Mouse (Mus musculus) liver, embryonic 18 days (tissue): ENCODE measurements around the gene Tmem125. TPM values are rescaled to one million over a fixed set of nuclear protein-coding genes. Genes with fewer than 3 reads are reported as not detected.

Source experiments
- polyA plus RNA-seq: library from polyadenylated mRNA; depleted of rRNA; stranded (reverse); fragments of >200 nt; gene quantifications from 2 replicates; pipeline ENCODE4 v1.2.3, GENCODE M21; 2012; rRNA removed

Tmem125 gene
- 4.2 and 5.6 TPM in 2 replicates for polyA plus RNA-seq

GRCm38 (mm10) chr4:118543592-118544260 lies at the start of gene Tmem125:
Gene Tmem125, minus strand, starts transcription at chr4:118544044.

DNA sequence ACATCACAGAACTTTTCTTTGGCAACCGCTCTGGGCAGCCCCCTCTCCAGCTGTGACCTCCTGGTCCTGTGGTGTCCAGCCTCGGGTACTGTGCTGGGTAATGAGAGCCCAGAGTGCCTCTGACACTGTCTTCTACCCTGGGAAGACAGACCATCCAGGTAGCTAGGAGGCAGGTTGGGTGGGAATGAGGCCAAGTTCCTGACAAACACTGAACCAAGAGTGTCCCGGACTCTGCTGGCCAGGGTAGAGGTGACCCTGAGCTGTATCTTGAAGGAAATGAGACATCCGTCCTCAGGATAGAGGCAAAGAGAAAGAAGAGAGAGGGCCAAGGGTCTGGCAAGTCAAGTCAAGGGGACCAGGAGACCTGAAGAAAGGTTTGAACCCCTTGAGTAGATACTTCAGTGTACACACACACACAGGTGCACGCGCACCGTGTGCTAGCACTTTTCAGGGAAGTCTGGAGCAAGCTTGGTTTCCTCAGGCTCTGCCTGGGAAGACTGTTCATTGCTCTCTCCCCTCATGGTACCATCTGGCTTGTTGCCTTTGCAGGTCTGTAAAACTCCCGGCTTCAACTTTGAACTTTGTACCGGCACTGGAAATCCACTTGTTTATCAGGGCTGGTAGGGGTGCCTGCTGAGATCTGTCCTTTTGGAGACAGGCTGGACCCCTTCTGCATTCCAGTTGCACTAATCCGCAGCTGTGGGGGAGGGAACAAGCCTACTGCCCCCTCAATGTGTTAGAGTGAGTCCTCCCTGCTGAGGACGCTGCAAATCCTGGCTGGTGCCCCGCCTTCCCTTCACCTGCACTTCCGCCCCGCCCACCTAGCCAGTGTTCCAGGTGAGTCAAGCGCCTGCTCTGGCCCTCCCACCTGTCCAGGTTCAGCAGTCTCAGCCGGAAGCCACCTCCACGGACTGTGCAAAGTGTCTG lies 17.2 kb downstream of the Tmem125 start, which contains the start of gene 2610528J11Rik:
Gene 2610528J11Rik (plus strand): TSS at position 592 of the 927 bp plus-strand sequence.

Other genes with a start within 250 kb of the Tmem125 start
- gene Szt2, start 134.8 kb downstream of the Tmem125 start, polyA plus RNA-seq, result 4.2 and 4.7 TPM in 2 replicates
- gene Med8, start 134.7 kb downstream of the Tmem125 start, polyA plus RNA-seq, result 40.1 and 42.4 TPM in 2 replicates
- 76.0 and 80.1 TPM in 2 replicates for gene Elovl1, start 116.0 kb downstream of the Tmem125 start, polyA plus RNA-seq
- gene Cdc20, start 106.7 kb downstream of the Tmem125 start, polyA plus RNA-seq, result 47.5 and 58.9 TPM in 2 replicates
- gene Mpl, start 86.5 kb downstream of the Tmem125 start, polyA plus RNA-seq, result 3.8 and 4.8 TPM in 2 replicates
- 8.4 and 10.6 TPM in 2 replicates for gene Tie1, start 54.0 kb downstream of the Tmem125 start, polyA plus RNA-seq
- 9.2 TPM in 2 replicates for gene 2610528J11Rik, start 17.0 kb downstream of the Tmem125 start, polyA plus RNA-seq
- gene Cfap57, start 76.7 kb upstream of the Tmem125 start, polyA plus RNA-seq, result 0.26 and 0.44 TPM in 2 replicates
- 38.1 and 38.9 TPM in 2 replicates for gene Ebna1bp2, start 76.8 kb upstream of the Tmem125 start, polyA plus RNA-seq
- not detected in 2 replicates for gene Olfr62, start 114.9 kb upstream of the Tmem125 start, polyA plus RNA-seq
- not detected in 2 replicates for gene Olfr1342, start 148.7 kb upstream of the Tmem125 start, polyA plus RNA-seq
- not detected in 2 replicates for gene Olfr1341, start 159.5 kb upstream of the Tmem125 start, polyA plus RNA-seq
- gene Olfr1340, start 176.1 kb upstream of the Tmem125 start, polyA plus RNA-seq, result not detected in 2 replicates
- not detected in 2 replicates for gene Olfr1339, start 188.1 kb upstream of the Tmem125 start, polyA plus RNA-seq
- not detected in 2 replicates for gene Olfr1338, start 214.7 kb upstream of the Tmem125 start, polyA plus RNA-seq
- not detected in 2 replicates for gene Olfr1337, start 238.5 kb upstream of the Tmem125 start, polyA plus RNA-seq